Mouse (Mus musculus): Measurements from ENCODE around the gene Gm20532.

The Gm20532 gene

DNA sequence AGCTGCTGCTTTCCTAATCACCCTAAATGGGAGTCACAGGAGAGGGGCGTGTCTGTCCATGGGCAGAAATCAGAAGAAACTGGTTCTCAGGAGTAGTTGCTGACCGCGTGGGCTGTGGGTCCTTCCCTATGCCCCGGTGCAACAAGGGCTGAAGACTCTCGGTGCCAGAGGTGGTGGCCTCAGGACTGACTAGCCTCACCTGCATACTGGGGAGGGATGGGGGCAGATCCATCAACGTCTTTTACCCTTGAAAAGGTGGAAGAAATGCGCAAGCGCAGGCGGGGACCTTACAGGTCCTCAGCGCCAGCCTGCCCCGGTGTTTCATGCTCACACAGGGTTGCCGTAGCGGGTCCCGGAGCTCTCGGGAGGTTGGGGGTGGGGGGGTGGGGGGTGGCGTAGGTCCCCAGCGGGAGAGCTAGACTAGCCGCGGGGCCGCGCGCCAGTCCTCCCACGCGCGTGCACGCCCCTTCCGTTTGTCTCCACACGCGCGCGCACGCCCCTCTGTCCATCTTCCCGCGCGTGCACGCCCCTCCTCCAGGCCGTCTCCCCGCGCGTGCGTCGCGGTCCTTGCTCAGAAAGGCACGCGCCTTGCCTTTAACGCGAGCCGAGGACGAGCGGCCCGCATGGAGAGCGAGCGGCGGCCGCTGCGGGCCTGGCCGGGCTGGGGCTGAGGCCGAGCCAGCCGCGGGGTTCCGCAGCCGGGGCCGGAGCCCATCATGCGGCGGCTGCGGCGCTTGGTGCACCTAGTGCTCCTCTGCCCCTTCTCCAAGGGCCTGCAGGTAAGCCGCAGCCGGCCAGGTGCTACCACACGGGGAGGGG, 41.7 kb downstream of the Gm20532 start, which contains the start of gene Fam69b:
TSS of gene Fam69b (plus strand) at position 537 of the 819 bp plus-strand sequence.
- peak; percentile 89 for DNase-seq

- DNase-seq: no peak
These were observed 42.5 kb downstream of the Gm20532 start for GRCm38 (mm10) chr2:26628792-26629437.

GRCm38 (mm10) chr2:26632541-26633395, 46.3 kb downstream of the Gm20532 start:
- DNase-seq: no peak

GRCm38 (mm10) chr2:26633953-26634530, 47.6 kb downstream of the Gm20532 start:
- DNase-seq: no peak

- no peak for DNase-seq
These were observed 48.4 kb downstream of the Gm20532 start for GRCm38 (mm10) chr2:26634629-26635488.

- DNase-seq: no peak
These were observed 49.3 kb downstream of the Gm20532 start for GRCm38 (mm10) chr2:26635489-26636324.

- DNase-seq: no peak
These were observed 49.8 kb downstream of the Gm20532 start for GRCm38 (mm10) chr2:26636325-26636635.

DNA sequence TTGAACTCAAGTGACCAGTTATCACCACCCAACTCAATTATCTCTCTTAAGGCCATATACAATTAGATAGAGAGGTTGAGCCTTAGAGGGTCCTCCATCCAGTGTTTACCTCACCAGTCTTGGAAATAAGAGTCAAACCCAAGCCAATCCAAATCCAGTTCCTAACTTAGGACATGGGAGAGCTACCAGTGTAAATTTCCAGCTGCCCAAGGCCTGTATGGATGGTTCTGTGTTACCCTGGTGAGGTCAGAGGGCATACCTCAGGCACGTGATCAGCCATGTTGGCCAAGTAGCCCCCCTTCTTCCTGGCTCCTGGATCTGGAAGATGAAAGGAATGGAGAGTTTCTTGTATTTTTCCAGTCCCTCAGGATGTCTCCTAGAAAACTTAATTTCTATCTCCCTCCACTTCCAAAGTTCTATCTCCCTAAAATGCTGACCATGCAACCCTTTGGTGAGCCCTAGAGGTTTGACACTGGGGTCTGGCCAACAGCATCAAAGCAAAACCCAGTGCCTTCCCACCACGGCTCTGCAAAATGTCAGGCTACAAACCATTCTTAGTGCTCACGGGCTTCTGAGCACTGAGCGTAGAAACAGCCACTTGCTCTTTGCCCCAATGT, 51.0 kb downstream of the Gm20532 start:
- DNase-seq: no peak

DNA sequence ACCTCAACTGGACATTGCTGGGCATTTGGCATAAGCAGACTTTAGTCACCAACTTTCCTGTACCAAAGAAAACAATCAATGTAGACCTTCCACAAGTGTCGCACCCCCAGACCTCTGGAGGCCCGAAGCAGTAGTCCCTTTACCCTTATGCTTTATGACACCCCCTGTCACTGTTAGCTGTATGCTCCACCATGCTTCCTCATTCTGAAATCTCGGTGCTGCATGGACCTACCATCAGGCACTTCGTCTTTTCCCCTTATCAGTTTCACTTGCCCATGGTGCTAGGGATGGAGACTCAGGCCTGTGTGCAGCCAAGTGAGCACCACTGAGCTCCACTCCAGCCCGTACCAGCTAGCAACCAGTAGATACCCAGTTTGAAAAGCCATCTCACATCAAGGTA, 51.6 kb downstream of the Gm20532 start:
- no peak for DNase-seq

- no peak for DNase-seq
These were observed 52.1 kb downstream of the Gm20532 start for GRCm38 (mm10) chr2:26638572-26638971.

DNA sequence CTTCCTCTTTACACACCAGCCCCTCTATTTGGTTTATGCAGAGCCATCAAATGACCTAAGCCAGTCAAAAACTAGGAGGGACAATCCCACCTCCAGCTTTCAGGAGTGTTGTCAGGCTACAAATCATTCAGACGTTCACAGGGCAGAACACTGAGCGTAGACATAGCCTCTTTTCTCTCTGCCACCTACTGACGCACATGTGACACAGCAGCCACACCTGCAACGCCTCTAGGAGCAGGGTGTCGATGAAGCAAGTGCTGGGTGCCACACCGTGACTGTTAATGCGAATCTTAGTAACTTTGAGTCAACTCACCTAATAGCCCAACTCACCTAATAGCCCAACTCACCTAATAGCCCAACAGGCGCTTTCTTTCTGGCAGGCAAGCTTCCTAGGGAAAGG, 52.6 kb downstream of the Gm20532 start:
- no peak for DNase-seq

DNA sequence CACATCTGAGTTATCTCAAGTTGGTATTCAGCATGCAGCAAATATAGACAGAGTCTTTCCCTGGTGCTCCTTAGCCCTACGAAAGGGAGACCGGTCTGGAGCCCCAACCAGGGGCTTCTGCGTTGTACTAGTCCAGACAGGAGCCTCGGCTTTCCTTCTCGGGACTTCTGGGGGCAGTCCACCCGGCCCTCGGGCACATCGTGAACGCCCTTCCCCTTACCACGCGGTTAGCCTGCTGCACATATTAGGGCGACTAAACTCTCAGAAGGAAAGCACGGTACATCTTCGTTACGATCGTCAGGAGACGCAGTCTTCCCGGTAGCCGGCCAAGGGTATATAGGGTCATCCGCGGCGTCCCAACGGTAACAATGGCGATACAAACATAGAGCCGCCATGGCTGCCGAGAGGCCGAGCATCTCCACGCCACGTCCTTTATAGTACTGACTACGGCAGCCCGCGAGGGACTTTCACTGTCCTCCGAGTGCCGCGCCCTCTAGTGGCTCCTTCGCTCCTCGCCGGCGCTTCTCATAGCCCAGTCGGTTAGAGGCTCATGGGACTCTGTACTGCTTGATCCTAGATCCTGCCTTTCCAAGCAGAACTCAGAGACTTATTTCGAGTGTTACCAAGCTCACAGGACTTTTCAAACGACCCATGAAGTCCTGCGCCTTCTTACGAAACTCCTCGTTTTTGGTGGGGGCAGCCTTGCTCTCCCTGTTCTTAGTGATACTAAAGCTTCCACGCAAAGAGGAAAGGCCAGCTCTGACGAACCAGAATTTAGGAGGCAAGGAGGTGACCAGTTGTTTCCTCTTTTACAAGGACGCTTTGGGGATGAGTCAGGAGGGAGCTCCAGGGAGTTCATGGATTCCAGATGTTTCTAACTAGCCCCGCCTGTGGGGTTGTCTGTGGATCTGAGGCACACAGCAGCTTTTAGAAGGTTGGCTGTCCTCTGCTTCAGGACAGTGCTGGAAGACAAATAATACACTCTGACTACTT, 53.7 kb downstream of the Gm20532 start:
- DNase-seq: peak; percentile 92

DNA sequence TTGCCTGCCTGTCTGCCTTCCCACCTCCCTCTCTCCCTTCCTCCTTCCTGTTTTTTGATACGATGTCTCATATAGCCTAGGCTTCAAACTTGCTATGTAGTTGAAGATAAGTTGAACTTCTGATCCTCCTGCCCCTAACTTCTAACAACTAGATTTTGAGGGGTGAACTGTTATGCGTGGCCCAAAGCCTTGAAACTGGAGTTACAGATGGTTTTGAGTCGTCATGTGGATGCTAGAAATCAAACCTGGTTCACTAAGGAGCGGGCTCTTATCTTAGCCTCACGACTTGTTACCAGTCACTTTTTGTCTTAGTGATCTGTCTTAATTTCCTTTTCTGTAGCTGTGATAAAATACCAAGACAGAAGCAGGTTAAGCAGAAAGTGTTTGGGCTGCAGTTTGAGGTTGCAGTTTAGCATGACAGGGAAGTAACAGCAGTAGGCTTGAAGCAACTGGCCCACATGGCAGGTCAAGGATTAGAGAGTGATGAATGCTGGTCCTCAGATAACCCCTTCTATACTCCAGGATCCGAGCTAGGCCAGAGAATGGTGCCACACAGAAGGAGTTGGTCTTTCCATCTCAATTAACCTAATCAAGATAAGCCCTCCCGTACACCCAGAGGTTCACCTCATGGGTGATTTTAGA, 54.7 kb downstream of the Gm20532 start:
- no peak for DNase-seq

DNA sequence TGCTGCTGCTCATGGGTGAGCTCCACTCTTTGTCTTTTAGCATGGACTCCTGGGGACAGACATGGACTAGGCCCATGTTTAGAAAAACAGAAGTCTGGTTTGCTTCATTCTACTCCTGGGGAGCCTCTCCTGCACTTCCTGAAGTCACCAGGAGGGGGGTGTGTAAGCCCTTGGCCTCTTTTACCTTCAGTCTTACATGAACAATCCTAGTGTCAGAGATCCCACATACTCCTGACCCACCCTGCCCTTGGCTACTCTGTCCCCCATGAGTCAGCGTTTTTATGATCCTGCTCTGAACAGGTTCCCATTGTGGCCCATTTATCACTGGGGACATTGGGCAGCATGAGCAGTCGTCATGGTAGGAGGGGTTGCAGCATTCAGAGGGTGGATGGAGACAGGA, 57.5 kb downstream of the Gm20532 start:
- DNase-seq: no peak

DNA sequence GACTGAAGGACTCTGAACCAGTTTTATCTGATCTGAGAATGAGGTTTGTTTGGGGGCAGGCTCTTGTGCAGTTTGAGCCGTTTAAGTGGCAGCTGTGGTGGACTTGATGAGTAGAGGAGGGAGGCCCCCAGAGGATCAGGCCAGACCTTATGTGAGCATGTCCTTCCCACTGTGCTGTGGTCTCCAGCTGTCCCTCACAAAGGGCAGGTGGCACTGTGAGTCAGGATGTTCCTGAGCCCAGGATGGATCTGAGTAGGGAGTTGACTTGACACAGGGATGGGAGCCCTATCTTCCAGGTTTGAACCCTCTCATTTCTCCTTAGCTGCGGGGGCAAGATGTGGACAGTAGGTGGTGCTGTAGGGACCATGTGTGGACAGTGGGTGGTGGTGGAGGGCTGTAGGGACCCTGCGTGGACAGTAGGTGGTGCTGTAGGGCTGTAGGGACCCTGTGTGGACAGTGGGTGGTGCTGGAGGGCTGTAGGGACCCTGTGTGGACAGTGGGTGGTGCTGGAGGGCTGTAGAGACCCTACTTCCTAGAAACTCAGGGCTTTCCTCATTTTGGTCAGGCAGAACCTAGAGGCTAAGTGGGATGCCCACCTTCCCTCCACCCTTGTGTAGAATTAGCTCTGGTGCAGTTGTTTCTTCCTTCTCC, 60.3 kb downstream of the Gm20532 start:
- DNase-seq: peak; percentile 68

DNA sequence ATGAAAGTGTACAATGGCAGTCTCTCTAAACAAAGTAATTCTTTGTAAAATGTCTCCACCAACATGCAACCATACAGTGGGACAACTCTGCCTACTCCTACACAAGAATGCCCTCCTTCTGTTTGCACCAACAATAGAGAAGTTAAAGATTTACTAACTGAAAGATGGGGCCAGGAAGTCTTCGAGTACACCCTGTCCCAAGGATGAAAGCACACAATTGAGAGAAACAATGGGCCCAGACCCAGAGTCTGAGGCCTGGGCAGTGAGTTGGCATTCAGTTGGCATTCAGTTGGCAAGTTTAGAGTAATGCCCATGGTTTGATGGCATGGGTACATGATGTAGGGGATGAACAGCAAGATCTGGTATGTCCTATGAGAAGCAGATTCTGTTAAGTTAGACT, 68.2 kb downstream of the Gm20532 start:
- no peak for DNase-seq

GRCm38 (mm10) chr2:26657426-26657825, 71.0 kb downstream of the Gm20532 start:
- no peak for DNase-seq

DNA sequence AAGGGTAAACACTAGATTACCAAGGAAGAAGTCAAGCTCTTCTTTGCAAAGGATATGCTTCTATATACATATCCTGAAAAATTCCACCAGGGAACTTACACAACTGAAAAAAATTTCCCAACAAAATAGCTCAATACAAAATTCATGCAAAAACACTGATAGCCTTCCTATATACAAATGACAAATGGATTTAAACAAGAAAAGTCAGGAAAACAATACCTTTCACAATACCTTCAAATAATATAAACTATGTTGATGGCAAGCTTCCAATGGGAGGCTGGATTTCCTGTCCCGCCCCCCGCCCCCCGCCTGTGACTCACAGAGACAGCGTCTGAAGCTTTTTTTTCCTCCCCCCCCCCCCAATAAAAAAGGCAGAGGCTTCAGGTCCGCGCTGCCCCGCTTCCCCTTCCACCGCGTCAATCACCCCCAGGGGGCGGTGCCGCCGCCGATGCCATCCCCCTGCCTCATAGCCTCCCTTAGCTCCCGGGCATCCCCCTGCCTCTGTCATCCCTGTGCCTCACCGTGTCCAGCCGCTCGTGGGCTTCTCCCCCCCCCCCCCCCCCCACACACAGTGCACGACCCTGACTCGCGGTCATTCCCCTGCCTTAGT, 74.8 kb downstream of the Gm20532 start:
- DNase-seq: no peak
